Mouse (Mus musculus) fat pad, adult 2 months (tissue): ENCODE data around the gene Rusc1.
A peak's percentile ranks its signal among the peaks of the same experiment; 100 is the strongest.
"Not testable (repeated sequence)": the region's sequence is repeated elsewhere in the genome, so short reads cannot be mapped to it uniquely, and the experiment has no call there.

Source experiments
- DNase-seq: peaks from one replicate; pipeline ENCODE4 v3.0.0-alpha.2; 2011; ENCODE audit warnings: low read depth, low spot score; ENCODE audit errors: extremely low read depth

The Rusc1 gene

GRCm38 (mm10) chr3:89092509-89093090, 511 bp downstream of the Rusc1 start:
- no peak for DNase-seq

DNA sequence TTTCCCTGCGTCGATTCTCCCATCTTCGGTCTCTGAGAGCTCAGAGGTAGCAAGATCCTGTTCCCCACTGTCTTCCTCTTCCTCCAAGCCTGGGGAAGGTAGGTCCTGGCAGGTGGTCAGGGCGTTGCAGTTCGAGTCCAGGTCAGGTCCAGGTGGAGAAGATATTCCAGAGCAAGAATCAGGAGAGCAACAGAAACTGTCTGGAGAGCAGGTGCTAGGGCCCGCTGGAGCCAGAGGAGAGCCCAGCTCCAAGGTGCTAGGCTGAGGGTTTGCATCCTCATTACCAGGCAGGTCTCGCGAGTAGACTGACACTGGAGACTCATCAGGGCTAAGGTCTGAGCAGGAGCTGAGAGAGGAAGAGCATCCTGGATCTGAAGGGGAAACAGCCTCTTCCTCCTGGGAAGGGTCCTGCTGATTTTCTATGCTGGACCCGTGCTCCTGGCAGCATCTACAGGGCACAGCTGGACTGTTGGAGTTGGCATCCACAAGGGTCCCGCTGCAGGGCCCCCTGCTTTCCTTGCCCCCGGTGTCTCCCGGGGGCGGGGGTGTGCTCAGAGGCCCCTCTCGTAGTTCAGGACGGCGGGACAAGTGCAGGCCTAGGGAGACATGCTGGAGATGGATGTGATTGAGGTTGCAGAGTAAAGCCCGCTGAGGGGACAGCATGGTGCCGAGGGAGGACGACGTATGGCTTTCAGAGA, 1.2 kb downstream of the Rusc1 start:
- no peak for DNase-seq

DNA sequence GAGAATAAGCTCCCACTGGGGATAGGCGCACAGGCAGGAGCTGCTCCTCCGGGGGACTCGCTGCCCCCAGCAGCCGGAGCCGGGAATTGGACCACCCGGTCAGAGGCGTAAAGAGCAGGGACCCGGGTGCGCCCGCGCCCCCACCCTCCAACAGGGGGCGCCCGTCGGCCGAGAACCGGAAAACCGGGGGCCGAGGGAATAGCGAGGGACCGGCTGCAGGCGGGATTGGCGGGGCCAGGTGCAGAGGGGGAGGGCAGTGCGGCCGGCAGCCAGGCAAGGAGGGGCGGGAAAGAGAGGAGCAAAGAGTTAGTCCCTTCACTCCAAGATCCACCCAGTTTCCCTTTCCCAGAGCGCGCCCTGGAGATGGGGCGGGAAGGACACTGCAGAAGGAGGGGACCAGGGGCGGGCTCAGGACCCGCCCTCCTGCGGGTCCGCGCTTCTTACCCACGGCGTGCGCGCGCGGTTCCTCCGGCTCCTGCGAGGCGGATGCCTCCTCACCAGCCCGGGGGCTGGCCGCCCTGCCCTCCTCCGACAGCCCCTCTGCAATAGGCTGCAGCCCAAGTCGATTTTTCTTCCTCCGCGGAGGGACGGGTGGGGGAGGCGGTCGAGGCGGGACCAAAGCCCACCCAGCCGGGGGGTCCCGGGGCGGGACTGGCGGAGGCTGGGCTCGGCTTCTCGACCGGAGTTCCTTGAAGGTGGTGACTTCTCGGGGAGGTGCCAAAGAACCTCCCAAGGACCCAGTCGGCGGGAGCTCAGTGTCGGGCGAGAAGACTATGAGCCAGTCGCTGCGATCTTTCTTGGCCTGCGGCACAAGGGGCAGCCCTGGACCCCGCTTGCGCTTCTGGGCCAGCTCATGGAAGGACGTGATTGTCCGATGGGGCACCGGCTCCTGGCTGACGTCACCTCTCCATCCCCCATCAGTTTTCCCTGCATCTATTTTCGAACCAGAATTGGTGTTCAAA, 2.1 kb downstream of the Rusc1 start:
- no peak for DNase-seq

GRCm38 (mm10) chr3:89089882-89090591, 3.1 kb downstream of the Rusc1 start:
- peak; percentile 54 for DNase-seq

- DNase-seq, result no peak
Measured at GRCm38 (mm10) chr3:89088974-89089373, 4.1 kb downstream of the Rusc1 start.

DNA sequence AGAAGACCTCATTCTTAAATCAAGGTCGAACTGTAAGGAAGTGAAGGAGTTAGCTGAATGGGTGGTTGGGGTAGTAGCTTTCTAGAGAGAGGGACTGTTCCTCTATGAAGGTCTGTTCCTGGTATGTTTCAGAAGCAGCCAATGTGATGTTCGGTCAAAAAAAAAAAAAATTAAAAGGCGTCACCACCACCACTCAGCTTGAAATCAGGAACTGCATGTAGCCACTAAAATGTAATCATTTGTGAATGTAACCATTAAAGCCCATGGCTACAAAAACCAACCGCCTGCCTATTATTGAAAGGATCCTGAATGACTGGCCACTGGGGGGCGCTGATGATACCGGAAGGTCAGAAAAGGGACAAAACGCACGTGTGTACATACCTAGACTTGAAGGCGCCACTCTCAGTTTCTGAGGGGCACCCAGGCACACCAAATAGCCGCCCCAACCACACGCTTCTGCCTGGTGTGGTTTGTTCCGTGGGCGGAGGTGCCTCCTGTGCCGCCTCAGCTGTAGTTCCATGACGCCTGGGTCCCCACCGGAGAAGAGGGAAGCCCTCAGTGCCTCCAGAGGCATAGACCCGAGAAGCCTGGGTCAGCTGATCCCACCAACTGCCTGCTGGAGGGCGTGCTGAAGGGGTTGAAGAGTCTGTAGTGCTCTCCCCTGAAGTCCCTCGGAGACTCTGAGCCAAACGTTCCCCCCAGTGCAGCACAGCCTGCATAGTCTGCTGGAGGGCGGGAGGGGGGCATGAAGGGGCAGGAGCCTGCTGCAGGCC, 5.6 kb downstream of the Rusc1 start:
- DNase-seq, result no peak

GRCm38 (mm10) chr3:89084654-89085190, 8.4 kb downstream of the Rusc1 start:
- DNase-seq, result no peak

GRCm38 (mm10) chr3:89084133-89084532, 9.0 kb downstream of the Rusc1 start:
- no peak for DNase-seq

DNA sequence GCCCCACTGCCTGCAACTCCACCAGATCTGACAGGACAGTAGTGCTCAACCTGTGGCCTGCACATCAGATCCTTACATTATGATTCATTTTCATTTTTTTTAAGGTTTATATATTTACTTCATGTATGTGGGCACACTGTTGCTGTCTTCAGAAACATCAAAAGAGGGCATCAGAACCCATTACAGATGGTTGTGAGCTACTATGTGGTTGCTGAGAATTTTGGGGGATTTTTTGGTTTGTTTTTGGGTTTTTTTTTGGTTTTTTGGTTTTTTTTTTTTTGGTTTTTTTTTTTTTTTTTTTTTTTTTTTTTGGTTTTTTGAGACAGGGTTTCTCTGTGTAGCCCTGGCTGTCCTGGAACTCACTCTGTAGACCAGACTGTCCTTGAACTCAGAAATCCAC, 10.8 kb downstream of the Rusc1 start:
- DNase-seq, result not testable (repeated sequence)

GRCm38 (mm10) chr3:89077383-89077782, 15.7 kb downstream of the Rusc1 start:
- DNase-seq, result no peak

- no peak for DNase-seq
Measured at GRCm38 (mm10) chr3:89067265-89067664, 25.8 kb downstream of the Rusc1 start.

DNA sequence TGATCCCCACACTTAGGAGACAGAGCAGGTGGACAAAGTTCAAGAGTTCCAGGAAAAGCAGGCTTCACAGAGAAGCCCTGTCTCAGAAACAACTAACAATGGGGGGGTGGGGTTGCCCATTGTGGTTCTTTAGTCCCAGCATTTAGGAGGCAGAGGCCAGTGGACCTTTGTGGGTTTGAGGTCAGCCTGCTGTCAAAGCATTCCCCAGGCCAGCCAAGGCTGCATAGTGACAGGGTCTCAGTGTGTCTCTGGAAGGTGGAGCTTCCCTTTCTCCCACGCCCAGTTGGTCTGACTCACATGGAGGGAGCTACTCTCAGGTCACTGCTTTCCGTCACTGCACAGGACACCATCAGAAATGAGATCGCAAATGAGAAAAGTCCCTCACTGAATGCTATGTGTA, 31.4 kb downstream of the Rusc1 start:
- DNase-seq, result no peak

DNA sequence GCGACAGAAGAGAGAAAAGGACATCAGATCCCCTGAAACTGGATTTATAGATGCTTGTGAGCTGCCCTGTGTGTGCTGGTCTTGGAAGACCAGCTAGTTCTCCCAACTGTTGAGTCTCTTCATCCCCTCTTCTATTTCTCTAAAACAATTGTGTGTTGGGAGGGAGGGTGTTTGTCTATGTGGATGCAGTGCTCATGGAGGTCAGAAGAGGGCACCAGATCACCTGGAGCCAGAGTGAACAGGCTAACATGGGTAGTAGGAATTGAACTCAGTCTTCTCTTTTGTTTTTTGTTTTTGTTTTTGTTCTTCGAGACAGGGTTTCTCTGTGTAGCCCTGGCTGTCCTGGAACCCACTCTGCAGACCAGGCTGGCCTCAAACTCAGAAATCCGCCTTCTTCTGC, 34.3 kb downstream of the Rusc1 start:
- no peak for DNase-seq

DNA sequence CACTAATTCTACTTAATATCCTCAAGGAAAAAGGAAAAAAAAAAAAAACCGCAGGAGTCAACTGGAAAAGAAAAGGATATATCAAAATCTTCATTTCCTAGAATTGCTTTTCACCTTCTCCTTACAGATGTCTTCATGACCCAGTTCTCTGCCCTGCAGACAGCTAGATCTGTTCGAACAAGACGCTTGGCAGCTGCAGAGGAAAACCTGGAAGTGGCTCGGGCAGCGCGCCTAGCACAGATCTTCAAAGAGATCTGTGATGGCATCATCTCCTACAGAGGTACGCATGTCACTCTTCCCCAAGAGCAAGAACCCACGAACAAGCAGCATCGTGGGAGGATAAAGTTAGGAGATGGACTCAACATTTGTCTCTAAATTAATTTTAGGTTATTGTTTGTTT, 34.8 kb downstream of the Rusc1 start:
- DNase-seq, result peak; percentile 68

DNA sequence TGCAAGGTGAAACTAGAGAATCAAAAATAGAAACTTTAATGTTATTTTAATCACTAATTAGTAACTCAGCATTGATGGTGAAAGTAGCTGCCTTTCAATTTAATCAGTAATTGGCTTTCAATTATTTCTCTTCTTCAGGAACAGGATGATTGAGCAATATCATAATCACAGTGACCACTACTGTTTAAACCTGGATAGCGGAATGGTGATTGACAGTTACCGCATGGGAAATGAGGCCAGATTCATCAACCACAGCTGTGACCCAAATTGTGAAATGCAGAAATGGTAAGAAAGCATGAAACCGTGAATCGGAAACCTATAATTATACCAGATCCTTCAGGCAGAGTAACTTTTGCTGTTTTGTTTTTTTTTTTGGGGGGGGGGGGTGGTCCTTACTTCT, 49.8 kb downstream of the Rusc1 start:
- no peak for DNase-seq
